Mouse (Mus musculus) forebrain, embryonic 16.5 days (tissue): ENCODE results near the gene Atp5g1. TPM values are rescaled to one million over a fixed set of nuclear protein-coding genes. Genes with fewer than 3 reads are reported as not detected.

Experiments used
- polyA plus RNA-seq: library from polyadenylated mRNA; unstranded; fragments of >200 nt; fragmentation: Nextera tagmentation; extraction: Ambion mirVana; gene quantifications from 2 replicates; pipeline ENCODE4 v1.2.1, GENCODE M21; 2015

The Atp5g1 gene
- polyA plus RNA-seq, 1 experiment from 2014 or later: 422 TPM

Other genes starting within 250 kb of the Atp5g1 start
- gene Gngt2, start 238.5 kb downstream of the Atp5g1 start, polyA plus RNA-seq: 2.7 and 2.9 TPM in 2 replicates
- gene Abi3, start 233.2 kb downstream of the Atp5g1 start, polyA plus RNA-seq: 1.5 and 2.0 TPM in 2 replicates
- gene B4galnt2, start 160.8 kb downstream of the Atp5g1 start, polyA plus RNA-seq: not detected in 2 replicates
- gene Igf2bp1, start 69.7 kb downstream of the Atp5g1 start, polyA plus RNA-seq: 20.2 and 22.4 TPM in 2 replicates
- gene Gip, start 51.1 kb downstream of the Atp5g1 start, polyA plus RNA-seq: not detected in 2 replicates
- 113 and 129 TPM in 2 replicates for gene Snf8, start 40.8 kb downstream of the Atp5g1 start, polyA plus RNA-seq
- 35.4 and 36.5 TPM in 2 replicates for gene Ube2z, start 10.3 kb downstream of the Atp5g1 start, polyA plus RNA-seq
- gene Calcoco2, start 36.3 kb upstream of the Atp5g1 start, polyA plus RNA-seq: 0.17 and 0.22 TPM in 2 replicates
- gene Ttll6, start 58.1 kb upstream of the Atp5g1 start, polyA plus RNA-seq: 0.09 and 0.11 TPM in 2 replicates
- 0.13 TPM in 1 of 2 replicates, not detected in the other for gene Hoxb13, start 118.6 kb upstream of the Atp5g1 start, polyA plus RNA-seq
- gene Hoxb9, start 195.8 kb upstream of the Atp5g1 start, polyA plus RNA-seq: not detected in 2 replicates
- not detected in 2 replicates for gene Hoxb8, start 206.2 kb upstream of the Atp5g1 start, polyA plus RNA-seq
- gene Hoxb7, start 211.0 kb upstream of the Atp5g1 start, polyA plus RNA-seq: not detected in 2 replicates
- gene Hoxb6, start 216.8 kb upstream of the Atp5g1 start, polyA plus RNA-seq: not detected in 2 replicates
- gene Hoxb5, start 227.7 kb upstream of the Atp5g1 start, polyA plus RNA-seq: not detected in 2 replicates
- gene Hoxb4, start 242.6 kb upstream of the Atp5g1 start, polyA plus RNA-seq: not detected in 2 replicates
- not detected in 2 replicates for gene Hoxb3, start 247.7 kb upstream of the Atp5g1 start, polyA plus RNA-seq